Comparison of ENCODE assay signal across 19 mouse cellular contexts in the genomic region with DNA sequence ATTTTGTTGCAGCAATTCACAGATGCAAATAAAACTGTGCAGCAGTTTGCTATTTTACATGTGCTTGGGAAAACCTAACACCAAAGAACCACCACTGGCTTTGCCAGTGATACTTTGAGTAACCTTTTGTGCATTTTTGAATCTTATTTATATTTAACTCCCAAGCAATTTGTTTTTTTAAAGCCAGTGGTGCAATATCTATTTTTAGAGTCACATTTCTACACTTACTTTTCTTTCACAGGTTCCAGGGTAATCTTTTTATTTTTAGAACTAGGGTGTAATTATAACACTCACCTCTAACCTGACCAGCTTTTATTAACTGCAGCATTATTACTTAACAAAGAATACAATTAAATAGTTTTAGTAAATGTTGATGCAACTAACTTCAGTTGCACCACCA.
"Had no signal": no experiment of that assay in that cellular context is flagged by ENCODE, and none has a peak within 500 bp of the region (broad histone marks: within the 10 kb centered on the region; RNA-seq: fewer than 3 reads in every experiment).

No protein-coding gene starts in this region.

- H3K27ac ChIP-seq: midbrain, embryonic 10.5 days; neural tube, embryonic 13.5 days; neural tube, embryonic 15.5 days; stomach, embryonic 15.5 days; stomach, postnatal 0 days had no signal

- H3K27me3 ChIP-seq: neural tube, embryonic 13.5 days; neural tube, embryonic 15.5 days; stomach, embryonic 15.5 days had no signal

- H3K36me3 ChIP-seq: midbrain, embryonic 10.5 days; neural tube, embryonic 13.5 days; neural tube, embryonic 15.5 days; stomach, embryonic 15.5 days had no signal

- H3K9me3 ChIP-seq: midbrain, embryonic 10.5 days; neural tube, embryonic 13.5 days; neural tube, embryonic 15.5 days; stomach, embryonic 15.5 days had no signal

- DNase-seq: lung, adult 18-20 months; lung, embryonic 14.5 days; lung, postnatal 10 days; lung, postnatal 4 days; midbrain, embryonic 14.5 days; retina, postnatal 1 day; right cerebral cortex, adult 18-20 months; right cerebral cortex, postnatal 25 days; right cerebral cortex, postnatal 4 days; thymus, adult 2 months; thymus, postnatal 25 days; thymus, postnatal 4 days had no signal

- H3K4me2 ChIP-seq: lung, embryonic 14.5 days; neural tube, embryonic 13.5 days; neural tube, embryonic 15.5 days; stomach, embryonic 15.5 days had no signal

- H3K9ac ChIP-seq: lung, embryonic 14.5 days; neural tube, embryonic 13.5 days; neural tube, embryonic 15.5 days; stomach, embryonic 15.5 days had no signal

- H3K4me3 ChIP-seq: midbrain, embryonic 10.5 days; myocyte; neural tube, embryonic 13.5 days; neural tube, embryonic 15.5 days; stomach, embryonic 15.5 days had no signal

- H3K4me1 ChIP-seq: midbrain, embryonic 10.5 days; neural tube, embryonic 13.5 days; neural tube, embryonic 15.5 days; stomach, embryonic 15.5 days had no signal

- ATAC-seq: midbrain, embryonic 16.5 days had no signal
